In the genomic region with DNA sequence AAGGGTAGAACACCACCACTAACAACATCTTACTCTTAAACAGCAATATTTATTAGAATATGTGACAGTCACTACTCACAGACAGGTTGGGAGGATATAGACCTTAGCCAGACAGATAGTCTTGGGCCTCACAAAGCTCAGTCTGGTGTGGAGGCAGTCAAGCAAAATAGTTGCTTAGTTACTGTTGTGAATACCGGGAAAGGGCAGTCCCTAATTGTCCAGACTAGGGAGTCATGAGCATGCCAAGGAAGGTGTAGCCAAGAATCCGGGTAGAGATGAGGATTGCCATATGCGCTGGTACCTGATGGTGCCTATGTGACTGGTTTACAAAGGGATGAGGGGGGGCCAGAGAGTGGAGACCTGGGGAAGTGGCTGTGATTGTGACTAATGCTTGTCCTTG, we compare ENCODE assay signal across 7 mouse cellular contexts. TPM values are rescaled to one million over a fixed set of nuclear protein-coding genes. Genes with fewer than 3 reads are reported as not detected.
DNase-seq lines count a peak whose midpoint lies in the region; ATAC-seq and TF ChIP-seq lines count a peak whose summit lies in the region.

No protein-coding gene starts in this region.

- peaks cover 11% of the 10 kb centered on the region for H3K4me1 ChIP-seq in testis, adult 2 months (ENCODE audit: control insufficient read depth, insufficient read depth, low read length)
- peaks cover 5% of the 10 kb centered on the region; the same call in 1 of the 2 replicates for H3K4me1 ChIP-seq in embryonic facial prominence, embryonic 14.5 days (ENCODE audit: control insufficient read depth, insufficient read depth, low read length)
- H3K4me1 ChIP-seq in neural tube, embryonic 12.5 days = peaks cover 16% of the 10 kb centered on the region

- 0 out of 2 replicates have a peak overlapping the region, but pooled peaks have one; percentile 2 for H3K27ac ChIP-seq in testis, adult 2 months (ENCODE audit: control insufficient read depth, insufficient read depth, low read depth, low read length)
- no peak overlapping the region for H3K27ac ChIP-seq in embryonic facial prominence, embryonic 14.5 days (replicated peaks; ENCODE audit: low read depth, low read length)
- H3K27ac ChIP-seq in neural tube, embryonic 12.5 days = no peak overlapping the region

- peak overlapping the region; percentile 98 for H3K4me3 ChIP-seq in testis, adult 2 months (ENCODE audit: control insufficient read depth, low read depth, low read length)
- H3K4me3 ChIP-seq in embryonic facial prominence, embryonic 14.5 days (ENCODE audit: low read depth, low read length) = peak overlapping the region; percentile 68
- peak overlapping the region; percentile 91 for H3K4me3 ChIP-seq in neural tube, embryonic 12.5 days

- WGBS in embryonic facial prominence, embryonic 14.5 days = 39% methylated on average over 3 of the region's 3 CpGs
- WGBS in neural tube, embryonic 12.5 days = 53% methylated on average over 3 of the region's 3 CpGs

- peak overlapping the region; percentile 76 for H3K4me2 ChIP-seq in embryonic facial prominence, embryonic 14.5 days (ENCODE audit: low read depth, low read length)
- peak overlapping the region; percentile 78 for H3K4me2 ChIP-seq in neural tube, embryonic 12.5 days (replicated peaks)

- H3K27me3 ChIP-seq in testis, adult 2 months (ENCODE audit: control insufficient read depth, insufficient read depth, low read length) = no peaks in the 10 kb centered on the region
- H3K27me3 ChIP-seq in embryonic facial prominence, embryonic 14.5 days (replicated peaks; ENCODE audit: control insufficient read depth, insufficient read depth, low read length) = no peaks in the 10 kb centered on the region
- H3K27me3 ChIP-seq in neural tube, embryonic 12.5 days (replicated peaks) = no peaks in the 10 kb centered on the region

- H3K36me3 ChIP-seq in testis, adult 2 months (ENCODE audit: control insufficient read depth, insufficient read depth, low read length) = peaks cover 1% of the 10 kb centered on the region; the same call in 1 of the 2 replicates
- peaks cover 35% of the 10 kb centered on the region for H3K36me3 ChIP-seq in embryonic facial prominence, embryonic 14.5 days (ENCODE audit: control insufficient read depth, insufficient read depth, low read length)
- peaks cover 31% of the 10 kb centered on the region for H3K36me3 ChIP-seq in neural tube, embryonic 12.5 days

- TF ChIP-seq POLR2A in testis, adult 2 months (IDR thresholded peaks at IDR 0.05; ENCODE audit: control insufficient read depth, low read depth, low read length) = no peak

- no peak for TF ChIP-seq CTCF in testis, adult 2 months (IDR thresholded peaks at IDR 0.05; ENCODE audit: control insufficient read depth, insufficient read depth, insufficient replicate concordance, low read depth, low read length)

- no peak for DNase-seq in testis, postnatal 10 days (ENCODE audit: low spot score)
- DNase-seq in embryonic facial prominence, embryonic 14.5 days (ENCODE audit: low spot score) = no peak
- DNase-seq in kidney, adult 9 months = peak; percentile 50
- DNase-seq in right cerebral cortex, adult 18-20 months = no peak
- no peak for DNase-seq in thymus, postnatal 4 days

- H3K9ac ChIP-seq in embryonic facial prominence, embryonic 14.5 days (ENCODE audit: low read depth, low read length) = peak overlapping the region; percentile 78
- H3K9ac ChIP-seq in neural tube, embryonic 12.5 days = peak overlapping the region; percentile 79

- no peak for ATAC-seq in embryonic facial prominence, embryonic 14.5 days (ENCODE audit: low read depth)
- ATAC-seq in neural tube, embryonic 12.5 days (ENCODE audit: low FRiP score, low read depth) = no peak

- no peaks in the 10 kb centered on the region for H3K9me3 ChIP-seq in embryonic facial prominence, embryonic 14.5 days (ENCODE audit: control insufficient read depth, low read length)
- no peaks in the 10 kb centered on the region for H3K9me3 ChIP-seq in neural tube, embryonic 12.5 days

RNA-seq across cellular contexts. Expression of gene Bsdc1, which starts 0.7 kb away (rescaled TPM):
- 35.5 and 38.2 TPM in 2 replicates for polyA plus RNA-seq in testis, adult 2 months (2012; rRNA removed)
- 27.7 and 29.0 TPM in 2 replicates for polyA plus RNA-seq in embryonic facial prominence, embryonic 14.5 days (2014; fragmentation: Nextera tagmentation; extraction: Ambion mirVana)
- polyA plus RNA-seq in neural tube, embryonic 12.5 days (2016; fragmentation: Nextera tagmentation; extraction: Ambion mirVana) = 31.9 and 33.1 TPM in 2 replicates

RNA-seq across cellular contexts. Expression of gene Zbtb8b, which starts 21.5 kb away (rescaled TPM):
- 1.0 and 1.3 TPM in 2 replicates for polyA plus RNA-seq in testis, adult 2 months (2012; rRNA removed)
- polyA plus RNA-seq in embryonic facial prominence, embryonic 14.5 days (2014; fragmentation: Nextera tagmentation; extraction: Ambion mirVana) = 1.3 TPM in 2 replicates
- 4.9 and 5.0 TPM in 2 replicates for polyA plus RNA-seq in neural tube, embryonic 12.5 days (2016; fragmentation: Nextera tagmentation; extraction: Ambion mirVana)

RNA-seq across cellular contexts. Expression of gene Tssk3, which starts 28.7 kb away (rescaled TPM):
- 252 and 267 TPM in 2 replicates for polyA plus RNA-seq in testis, adult 2 months (2012; rRNA removed)
- not detected in 2 replicates for polyA plus RNA-seq in embryonic facial prominence, embryonic 14.5 days (2014; fragmentation: Nextera tagmentation; extraction: Ambion mirVana)
- polyA plus RNA-seq in neural tube, embryonic 12.5 days (2016; fragmentation: Nextera tagmentation; extraction: Ambion mirVana) = not detected in 2 replicates

RNA-seq across cellular contexts. Expression of gene Fam229a, which starts 28.9 kb away (rescaled TPM):
- 945 and 1,232 TPM in 2 replicates for polyA plus RNA-seq in testis, adult 2 months (2012; rRNA removed)
- not detected in 2 replicates for polyA plus RNA-seq in embryonic facial prominence, embryonic 14.5 days (2014; fragmentation: Nextera tagmentation; extraction: Ambion mirVana)
- not detected in 2 replicates for polyA plus RNA-seq in neural tube, embryonic 12.5 days (2016; fragmentation: Nextera tagmentation; extraction: Ambion mirVana)

RNA-seq across cellular contexts. Expression of gene Marcksl1, which starts 51.3 kb away (rescaled TPM):
- 55.6 and 69.9 TPM in 2 replicates for polyA plus RNA-seq in testis, adult 2 months (2012; rRNA removed)
- 488 and 603 TPM in 2 replicates for polyA plus RNA-seq in embryonic facial prominence, embryonic 14.5 days (2014; fragmentation: Nextera tagmentation; extraction: Ambion mirVana)
- 2,122 and 2,278 TPM in 2 replicates for polyA plus RNA-seq in neural tube, embryonic 12.5 days (2016; fragmentation: Nextera tagmentation; extraction: Ambion mirVana)

Comparison
In these comparisons a context has a peak if more than half of its experiments do, and no peak if none do; other contexts are left out.
1. RNA of gene Tssk3, which starts 28.7 kb away (polyA plus RNA-seq): 252 to 267 TPM in testis, adult 2 months; not detected in neural tube, embryonic 12.5 days and not detected in embryonic facial prominence, embryonic 14.5 days; every median in the first group is over 100 times any median in the second.
2. Peak in every context shown above with its lines, with median percentiles within 50 percentile points of each other: H3K4me3 ChIP-seq.